Mouse (Mus musculus) natural killer cell, adult 2 months (primary cell): ENCODE data around the gene Ccl24.

Source experiments
- DNase-seq, 2 experiments: peaks; one replicate each; pipeline ENCODE4 v3.0.0; 2022; ENCODE audit warnings: low spot score in 2 of 2

Ccl24 gene

GRCm38 (mm10) chr5:135544865-135545797, 27.7 kb downstream of the Ccl24 start, which contains the start of gene Hip1:
Hip1 (minus strand) TSS chr5:135545120.
- peak; percentile 99 for DNase-seq

DNA sequence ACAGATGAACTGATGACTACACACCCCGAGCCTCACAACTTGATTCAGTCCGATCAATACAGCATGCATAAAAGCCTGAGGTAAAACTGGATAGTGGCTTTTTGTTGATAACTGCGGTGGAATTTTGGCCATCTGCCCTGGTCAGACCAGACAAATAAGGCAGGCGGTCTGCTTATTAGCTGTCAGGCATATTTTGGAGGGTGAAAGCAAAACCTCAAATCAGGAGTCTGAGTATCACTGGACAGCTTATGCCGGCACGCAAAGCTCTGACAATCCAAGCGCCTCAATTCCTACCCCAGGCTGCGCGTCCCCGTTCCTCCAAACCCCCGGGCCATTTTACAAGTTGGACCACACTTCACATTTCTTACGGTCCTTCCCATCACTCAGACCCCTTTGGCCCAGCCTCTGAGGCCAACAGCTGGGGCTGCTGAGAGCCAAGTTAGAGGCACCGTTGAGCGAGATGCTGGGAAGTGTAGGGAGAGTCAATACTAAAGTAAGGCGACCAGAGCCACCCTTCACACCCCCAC, 28.8 kb downstream of the Ccl24 start:
- no peak for DNase-seq

- peak; percentile 84 to 85 for DNase-seq
Observed at GRCm38 (mm10) chr5:135537794-135538214, 35.0 kb downstream of the Ccl24 start.

DNA sequence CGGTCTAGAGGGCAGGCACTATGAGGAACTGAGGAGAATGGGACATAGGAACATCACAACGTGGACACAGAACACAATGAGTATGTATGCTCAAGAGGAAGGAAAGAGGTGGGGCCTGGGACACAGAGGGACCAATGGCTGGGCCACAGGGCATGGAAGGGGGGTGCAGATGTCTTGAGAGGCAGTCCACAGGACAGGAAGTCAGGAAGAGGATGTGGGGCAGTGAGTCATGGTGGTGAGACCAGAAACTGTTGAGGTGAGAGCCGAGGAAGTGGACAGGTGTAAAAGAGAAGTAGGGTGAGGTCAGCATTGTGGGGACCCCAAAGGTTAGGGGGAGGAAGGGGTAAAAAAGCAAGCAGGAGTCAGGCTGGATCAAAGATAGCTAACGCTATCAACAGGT, 35.5 kb downstream of the Ccl24 start:
- DNase-seq = peak; percentile 92 to 94

DNA sequence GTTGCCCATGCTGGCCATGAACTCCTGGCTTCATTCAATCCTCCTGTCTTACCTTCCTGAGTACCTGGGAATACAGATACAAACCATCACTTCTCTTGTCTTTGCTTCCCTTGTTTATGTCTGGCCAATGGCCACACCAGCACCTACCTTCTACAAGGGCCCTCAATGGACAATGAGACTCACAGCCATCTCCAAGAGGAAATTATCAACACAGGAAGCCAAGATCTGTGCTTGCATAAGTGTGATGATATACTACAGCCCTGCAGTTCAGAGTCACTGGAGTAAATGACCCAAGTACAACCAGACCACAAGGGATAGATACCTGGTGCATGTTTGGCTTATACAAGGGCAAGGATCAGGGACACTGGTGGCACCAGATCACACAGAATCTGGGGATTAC, 37.0 kb downstream of the Ccl24 start:
- no peak for DNase-seq

GRCm38 (mm10) chr5:135533431-135533830, 39.4 kb downstream of the Ccl24 start:
- no peak for DNase-seq

- DNase-seq = no peak
Observed at GRCm38 (mm10) chr5:135531306-135531845, 41.5 kb downstream of the Ccl24 start.

- no peak for DNase-seq
Observed at GRCm38 (mm10) chr5:135529964-135530363, 42.9 kb downstream of the Ccl24 start.

DNA sequence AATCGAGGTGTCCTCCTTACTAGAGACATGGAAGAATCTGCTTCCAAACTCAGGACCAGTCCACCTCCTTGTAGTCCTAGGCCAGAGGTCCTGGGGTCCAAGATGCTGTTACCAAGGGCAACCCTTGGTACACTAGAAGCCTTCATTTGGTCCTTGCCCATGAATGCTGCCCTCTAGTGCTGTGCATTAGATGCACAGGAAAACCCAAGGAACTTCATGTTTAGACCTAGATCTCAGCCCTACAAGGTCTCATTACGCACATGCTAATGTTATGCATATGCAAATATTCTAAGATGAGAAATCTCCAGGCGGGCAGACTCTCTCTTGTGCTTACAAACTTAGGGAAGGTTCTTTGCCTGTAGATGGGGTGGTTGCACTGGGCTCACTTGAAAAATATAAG, 43.5 kb downstream of the Ccl24 start:
- no peak for DNase-seq

DNA sequence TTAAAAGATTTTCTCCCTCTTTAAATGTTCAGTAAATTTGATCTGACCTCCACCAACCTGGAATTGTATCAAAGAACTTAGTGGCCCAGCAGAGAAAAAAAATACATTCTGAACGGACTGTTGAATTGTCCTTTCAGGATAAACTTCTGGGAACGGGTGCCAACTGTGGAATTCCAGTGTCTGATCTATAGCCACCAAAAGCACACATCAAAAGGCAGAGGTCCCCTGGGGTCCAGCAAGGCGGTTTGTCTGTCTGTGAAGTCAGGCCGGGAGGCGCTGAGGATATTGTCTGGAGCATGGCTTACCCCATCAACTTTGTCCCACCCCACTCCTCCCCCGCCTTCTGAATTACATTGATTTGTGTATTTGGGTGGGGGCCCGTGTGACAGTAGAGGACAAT, 44.9 kb downstream of the Ccl24 start:
- DNase-seq = no peak

DNA sequence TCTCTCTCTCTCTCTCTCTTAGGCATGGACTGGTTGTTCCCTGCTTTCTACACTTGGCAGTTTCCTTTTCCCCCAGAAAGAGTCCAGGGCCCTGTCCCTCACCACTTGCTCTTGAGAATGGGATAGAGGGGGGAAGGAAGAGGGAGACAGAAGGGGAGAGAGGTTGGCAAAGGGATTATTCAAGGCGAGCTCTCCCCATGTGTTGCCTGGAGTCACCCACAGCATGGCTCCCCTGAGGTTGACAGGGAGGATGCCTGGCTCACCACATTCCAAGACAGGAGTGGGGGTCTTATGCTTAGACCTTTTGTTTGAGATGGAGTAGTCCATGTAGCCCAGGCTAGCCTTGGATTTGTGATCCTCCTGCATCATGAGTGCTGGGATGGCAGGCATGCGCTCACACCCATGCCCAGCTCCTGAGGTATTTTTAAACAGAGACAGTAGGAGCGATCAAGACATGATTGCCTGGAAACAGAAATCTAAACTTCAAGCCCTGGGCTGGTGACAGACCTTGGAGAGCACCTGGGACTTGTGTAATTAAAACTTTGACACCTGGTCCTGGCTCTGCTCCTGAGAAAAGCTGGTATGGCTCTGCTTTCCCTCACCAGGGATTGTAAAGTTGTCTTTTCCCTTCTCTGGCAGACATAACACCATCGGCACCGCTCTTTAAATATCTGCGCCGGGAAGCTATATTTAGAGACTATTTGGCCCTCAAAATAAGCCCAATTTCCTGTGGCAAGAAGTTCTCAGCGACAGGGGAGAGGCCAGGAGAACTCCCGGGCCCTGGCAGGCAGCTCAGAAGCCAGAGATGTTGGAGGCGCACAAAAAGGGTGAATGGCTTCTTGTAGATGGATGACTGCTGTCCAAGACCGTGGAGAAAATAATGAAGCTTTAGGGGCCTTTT, 47.9 kb downstream of the Ccl24 start:
- DNase-seq = no peak

GRCm38 (mm10) chr5:135524087-135524486, 48.8 kb downstream of the Ccl24 start:
- no peak for DNase-seq

DNA sequence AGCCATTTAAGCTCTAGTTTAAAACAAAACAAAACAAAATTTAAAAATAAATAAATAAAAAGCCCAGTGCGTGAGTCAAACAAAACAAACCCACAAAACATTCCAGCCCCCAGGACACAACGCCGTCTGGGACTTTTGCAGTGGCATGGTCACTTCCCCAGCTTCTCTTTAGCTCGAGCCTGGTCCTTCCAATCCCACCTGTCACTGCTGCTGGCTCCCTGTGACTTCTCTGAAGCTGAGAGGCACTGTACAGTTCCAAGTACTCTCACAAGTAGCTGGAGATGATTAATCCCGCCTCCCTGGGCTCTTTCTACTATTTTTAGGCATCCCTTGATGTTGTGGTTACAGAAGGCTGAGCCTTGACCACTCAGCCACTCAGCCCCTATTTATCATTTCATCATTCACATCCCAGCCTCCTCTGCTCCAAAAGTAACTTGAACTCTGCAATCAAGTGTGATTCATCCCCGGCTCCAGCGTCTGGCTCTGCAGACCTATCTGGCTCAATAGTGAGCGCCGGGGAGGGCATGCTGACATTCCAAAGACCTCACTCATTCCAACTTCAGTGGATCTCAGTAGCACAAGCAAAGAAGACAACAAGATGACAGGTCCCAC, 50.6 kb downstream of the Ccl24 start:
- no peak for DNase-seq
